Mouse (Mus musculus): ENCODE results near the gene Btbd18.
"Not testable (repeated sequence)": the region's sequence is repeated elsewhere in the genome, so short reads cannot be mapped to it uniquely, and the experiment has no call there.

Gene Btbd18

DNA sequence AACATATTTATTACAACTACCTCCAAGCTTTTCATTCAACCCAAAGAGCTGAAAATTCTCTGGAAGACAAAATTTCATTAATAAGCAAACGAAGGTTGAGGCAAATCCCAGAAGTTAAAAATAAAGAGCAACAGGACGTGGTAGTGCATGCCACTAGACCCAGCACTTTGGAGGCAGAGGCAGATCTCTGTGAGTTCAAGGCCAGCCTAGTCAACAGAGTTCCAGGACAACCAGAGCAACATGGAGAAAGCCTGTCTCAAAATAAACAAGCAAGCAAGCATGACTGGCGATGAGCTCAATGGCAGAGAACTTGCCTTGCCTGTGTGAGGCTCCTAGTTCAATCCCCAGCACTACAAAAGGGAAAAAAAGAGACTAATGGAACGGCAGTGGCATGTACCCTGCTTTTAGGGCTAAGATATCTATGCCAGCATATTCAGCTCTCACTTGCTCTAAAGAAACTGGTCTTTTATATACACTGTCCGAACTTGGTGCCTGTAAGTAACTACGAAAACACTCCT lies 11.8 kb upstream of the Btbd18 start:
- no peak for ATAC-seq (ENCODE audit: low TSS enrichment)

DNA sequence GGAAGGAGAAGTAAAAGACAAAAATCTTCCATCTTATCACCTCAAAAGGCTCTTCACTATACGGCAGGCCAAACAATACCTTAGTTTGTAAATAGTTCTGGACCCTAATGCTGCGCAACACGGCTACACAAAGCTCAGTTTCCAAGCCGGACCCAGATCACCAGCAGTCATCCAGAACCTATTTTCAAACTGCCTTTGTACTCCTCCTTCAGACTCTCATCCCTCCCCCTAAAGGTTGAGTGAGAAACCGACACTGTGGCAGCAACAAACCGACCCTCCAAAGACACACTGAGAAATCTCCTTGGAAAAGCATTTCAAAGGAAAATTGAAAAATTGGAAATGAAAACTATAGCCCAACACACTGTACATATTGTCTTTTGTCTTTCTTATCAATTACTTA lies 10.5 kb upstream of the Btbd18 start:
- peak; percentile 38; the same call in 1 of the 2 replicates for ATAC-seq (ENCODE audit: low TSS enrichment)

- no peak for ATAC-seq (ENCODE audit: low TSS enrichment)
Measured at GRCm38 (mm10) chr2:84649674-84650073, 9.2 kb upstream of the Btbd18 start.

- peak; percentile 99 for ATAC-seq (ENCODE audit: low TSS enrichment)
Measured at GRCm38 (mm10) chr2:84650464-84651195, 8.2 kb upstream of the Btbd18 start, which contains the start of gene Ctnnd1. Gene Ctnnd1, minus strand, starts transcription at chr2:84650765.

DNA sequence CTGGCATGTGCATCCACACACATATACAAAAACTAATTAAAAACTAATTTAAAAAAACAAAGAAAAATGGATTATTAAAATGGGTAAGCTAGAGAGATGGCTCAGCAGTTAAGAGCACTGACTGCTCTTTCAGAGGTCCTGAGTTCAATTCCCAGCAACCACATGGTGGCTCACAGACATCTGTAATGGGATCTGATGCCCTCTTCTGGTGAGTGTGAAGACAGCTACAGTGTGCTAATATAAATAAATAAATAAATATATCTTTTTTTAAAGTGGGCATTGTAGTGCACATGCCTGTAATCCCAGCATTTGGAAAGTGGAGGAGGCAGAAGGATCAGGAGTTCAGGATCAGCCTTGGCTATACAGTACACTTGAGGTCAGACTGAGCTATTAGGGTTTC lies 5.5 kb upstream of the Btbd18 start:
- no peak for ATAC-seq (ENCODE audit: low TSS enrichment)

GRCm38 (mm10) chr2:84655864-84656263 lies 3.0 kb upstream of the Btbd18 start:
- no peak for ATAC-seq (ENCODE audit: low TSS enrichment)

DNA sequence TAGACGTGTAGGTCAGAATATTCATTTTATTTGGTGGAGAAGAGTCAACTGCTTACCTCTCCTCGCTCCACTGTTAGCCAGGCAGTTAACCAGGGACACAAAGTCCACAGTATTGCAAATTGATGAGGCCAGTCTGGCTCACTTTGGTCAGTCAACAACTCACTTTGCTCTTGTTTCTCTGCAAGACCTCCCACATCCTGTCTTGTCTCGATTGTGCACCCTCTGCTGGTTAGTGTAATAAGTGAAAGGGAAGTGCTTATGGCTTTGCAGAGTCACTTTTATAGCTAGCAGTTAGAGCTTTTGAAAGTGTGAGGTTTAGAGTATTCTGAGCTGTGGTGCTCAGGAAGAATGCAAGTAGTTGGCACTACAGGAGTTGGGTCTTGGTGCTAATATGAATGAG lies 1.4 kb downstream of the Btbd18 start:
- ATAC-seq (ENCODE audit: low TSS enrichment): peak; percentile 95

DNA sequence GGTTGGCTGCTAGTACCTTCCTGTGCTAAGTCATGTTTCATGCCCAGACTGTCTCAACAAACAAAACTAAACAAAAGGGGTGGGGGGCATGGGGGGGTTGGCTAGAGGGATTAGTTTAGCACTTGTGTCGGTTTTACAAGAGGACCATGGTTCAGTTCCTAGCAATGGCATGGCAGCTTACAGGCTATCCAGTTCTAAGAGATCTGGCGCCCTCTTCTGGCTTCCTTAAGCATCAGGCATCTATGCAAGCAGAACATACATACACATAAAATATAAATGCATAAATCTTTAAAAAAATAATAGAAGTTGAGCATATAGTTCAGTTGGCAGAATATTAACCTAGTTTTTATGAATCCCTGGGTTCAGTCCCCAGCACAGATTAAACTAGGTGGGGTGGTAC lies 4.0 kb downstream of the Btbd18 start:
- no peak for ATAC-seq (ENCODE audit: low TSS enrichment)

DNA sequence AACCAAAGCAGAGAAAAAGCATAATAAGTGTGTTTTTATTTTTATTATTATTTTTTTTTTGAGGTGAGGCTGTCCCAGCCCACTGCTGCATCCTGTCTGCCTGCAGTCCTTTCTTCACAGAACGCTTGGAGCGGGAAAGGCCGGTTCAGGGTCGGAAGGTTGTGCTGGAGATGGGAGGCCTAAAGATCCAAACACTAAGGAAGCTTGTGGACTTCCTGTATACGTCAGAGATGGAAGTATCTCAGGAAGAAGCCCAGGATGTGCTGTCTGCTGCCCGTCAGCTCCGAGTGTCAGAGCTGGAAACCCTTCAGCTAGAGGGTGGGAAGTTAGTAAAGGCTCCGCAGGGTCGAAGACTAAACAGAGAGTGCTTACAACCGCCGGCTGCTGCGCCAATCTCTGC lies 7.2 kb downstream of the Btbd18 start:
- ATAC-seq (ENCODE audit: low TSS enrichment): no peak

GRCm38 (mm10) chr2:84669828-84670568 lies 11.1 kb downstream of the Btbd18 start:
- ATAC-seq (ENCODE audit: low TSS enrichment): peak; percentile 58

DNA sequence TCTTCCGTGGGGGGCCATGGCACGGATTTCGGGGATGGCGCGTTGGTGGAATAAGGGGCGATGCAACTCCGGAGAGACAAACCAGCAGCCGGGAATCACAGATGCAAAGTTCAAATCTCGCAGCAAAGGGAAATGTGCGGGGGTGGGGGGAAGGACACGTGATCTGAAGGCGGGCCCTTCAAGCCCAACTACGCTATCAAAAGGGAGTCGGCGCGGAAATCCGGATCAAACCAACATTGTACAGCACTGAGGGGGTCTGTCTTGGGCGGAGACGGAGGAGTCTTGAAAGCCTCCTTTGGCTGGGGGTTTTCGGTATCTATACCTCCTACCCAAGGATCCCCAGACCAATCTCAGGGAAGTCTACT lies 11.7 kb downstream of the Btbd18 start, which contains the start of gene Selenoh:
Gene Selenoh (minus strand): TSS at position 202 of the 365 bp plus-strand sequence.
- ATAC-seq (ENCODE audit: low TSS enrichment): peak; percentile 91

- not testable (repeated sequence) for ATAC-seq (ENCODE audit: low TSS enrichment)
Measured at GRCm38 (mm10) chr2:84671535-84671934, 12.7 kb downstream of the Btbd18 start.

DNA sequence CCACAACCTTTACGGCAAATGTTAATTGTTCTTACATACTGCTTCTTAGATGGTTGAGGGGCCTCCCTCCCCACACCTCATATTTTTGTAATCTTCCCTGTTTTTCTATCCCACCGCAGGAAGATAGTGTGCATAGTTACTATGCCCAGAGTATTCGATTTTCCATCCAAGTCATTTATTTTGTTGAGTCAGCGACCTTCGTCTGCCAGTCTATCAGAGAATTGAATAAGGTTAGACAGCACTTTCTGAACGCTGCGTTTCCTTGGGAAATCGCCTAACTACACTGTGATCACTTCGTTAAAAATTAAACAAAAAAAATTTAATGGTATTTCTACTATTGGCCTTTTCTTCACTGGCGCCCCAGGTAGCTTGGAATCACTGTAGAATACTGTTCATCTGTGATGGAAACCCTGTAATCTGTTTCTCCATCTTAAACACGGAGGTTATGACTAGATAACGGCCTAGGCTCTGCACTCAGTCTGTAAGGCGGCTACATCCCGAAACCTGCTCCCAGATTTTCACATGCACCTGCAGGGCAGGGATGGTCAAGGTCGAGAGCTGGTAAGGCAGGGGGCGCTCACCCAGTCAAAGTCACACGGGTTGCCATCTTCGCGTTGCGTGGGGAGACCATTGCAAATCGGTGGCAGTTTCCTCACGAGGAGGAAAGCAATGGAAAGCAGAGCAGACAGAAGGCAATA lies 18.5 kb downstream of the Btbd18 start:
- peak; percentile 54 for ATAC-seq (ENCODE audit: low TSS enrichment)

GRCm38 (mm10) chr2:84677968-84678880 lies 19.3 kb downstream of the Btbd18 start, which contains the start of the genes Gm28635 and Med19:
Gene Gm28635, minus strand, starts transcription at chr2:84678041.
Gene Med19, plus strand, starts transcription at chr2:84678402.
- ATAC-seq (ENCODE audit: low TSS enrichment): peak; percentile 98

DNA sequence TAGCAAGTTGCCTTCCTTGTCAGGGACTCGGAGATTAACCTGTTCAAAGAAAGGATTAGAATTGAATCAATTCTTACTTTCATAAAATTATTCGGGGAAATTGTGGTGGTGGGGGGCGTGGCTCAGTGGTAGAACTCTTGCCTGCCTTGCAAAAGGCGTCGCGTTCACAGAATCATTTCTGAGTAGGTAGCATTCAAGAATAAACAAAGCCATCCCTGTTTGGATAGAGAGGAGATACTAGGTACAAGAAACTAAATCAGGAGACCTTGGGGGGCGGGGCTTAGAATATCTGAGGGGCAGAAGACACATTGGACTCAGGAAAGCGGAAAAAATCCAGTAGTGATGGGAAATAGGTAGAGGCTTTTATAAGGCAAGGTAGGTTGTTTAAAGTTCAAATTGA lies 20.1 kb downstream of the Btbd18 start, which contains the start of gene Tmx2:
Gene Tmx2 (minus strand): TSS at position 125 of the 400 bp plus-strand sequence.
- no peak for ATAC-seq (ENCODE audit: low TSS enrichment)

GRCm38 (mm10) chr2:84682605-84683183 lies 23.8 kb downstream of the Btbd18 start:
- no peak for ATAC-seq (ENCODE audit: low TSS enrichment)

DNA sequence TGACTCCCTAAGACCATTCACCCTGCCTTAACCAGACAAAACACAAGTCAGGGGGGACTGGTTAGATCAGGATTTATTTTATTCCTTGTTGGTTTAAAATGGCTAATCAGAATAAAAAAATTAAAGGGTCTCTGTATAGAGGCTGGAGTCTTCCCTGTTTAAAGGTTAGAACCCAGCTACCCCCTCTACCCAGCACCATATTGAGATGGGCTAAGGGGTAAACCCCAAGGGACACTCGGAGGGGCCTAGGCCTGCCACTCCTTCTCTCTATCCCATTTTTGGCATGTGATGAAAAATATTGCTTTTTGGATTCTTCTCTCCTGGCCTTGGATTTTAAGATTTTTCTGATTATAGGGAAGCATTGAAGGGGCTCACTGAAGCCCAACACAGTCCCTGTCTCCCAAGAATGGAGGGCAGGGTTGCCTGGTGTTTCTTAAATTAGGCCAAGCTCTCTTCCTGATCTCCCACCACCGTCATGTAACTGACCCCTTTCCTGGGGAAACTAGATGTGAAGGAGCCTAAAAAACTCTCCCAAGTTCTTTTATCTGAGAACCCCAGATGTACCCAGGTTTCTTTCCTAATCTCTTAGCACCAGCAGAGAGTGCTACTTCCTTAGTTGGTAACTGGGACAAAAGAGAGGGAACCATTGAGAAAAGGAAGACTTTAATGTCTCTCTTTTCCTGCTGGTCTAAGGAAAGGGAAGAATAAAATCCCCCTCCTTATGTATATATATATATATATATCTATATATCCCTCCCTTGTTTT lies 29.4 kb downstream of the Btbd18 start:
- ATAC-seq (ENCODE audit: low TSS enrichment): no peak

DNA sequence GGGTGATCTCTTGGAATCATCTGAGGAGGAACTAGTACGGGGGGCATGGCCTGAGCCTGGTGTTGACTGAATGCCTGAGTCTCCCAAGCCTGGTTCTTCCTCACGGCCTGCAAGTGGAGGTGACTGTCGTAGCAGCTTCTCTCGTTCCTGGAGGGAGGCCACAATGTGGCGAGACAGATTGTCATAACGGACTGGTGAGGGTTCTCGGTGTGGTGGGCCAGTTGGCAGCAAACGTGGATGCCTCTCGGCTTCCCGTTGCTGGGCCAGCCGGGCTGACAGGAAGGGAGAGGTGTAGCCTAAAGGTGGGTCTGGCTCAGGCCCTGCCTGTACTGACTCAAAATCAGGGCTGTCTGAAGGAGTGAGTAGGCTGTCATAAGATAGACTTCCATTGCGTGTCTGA lies 31.2 kb downstream of the Btbd18 start:
- ATAC-seq (ENCODE audit: low TSS enrichment): peak; percentile 28; the same call in 1 of the 2 replicates

DNA sequence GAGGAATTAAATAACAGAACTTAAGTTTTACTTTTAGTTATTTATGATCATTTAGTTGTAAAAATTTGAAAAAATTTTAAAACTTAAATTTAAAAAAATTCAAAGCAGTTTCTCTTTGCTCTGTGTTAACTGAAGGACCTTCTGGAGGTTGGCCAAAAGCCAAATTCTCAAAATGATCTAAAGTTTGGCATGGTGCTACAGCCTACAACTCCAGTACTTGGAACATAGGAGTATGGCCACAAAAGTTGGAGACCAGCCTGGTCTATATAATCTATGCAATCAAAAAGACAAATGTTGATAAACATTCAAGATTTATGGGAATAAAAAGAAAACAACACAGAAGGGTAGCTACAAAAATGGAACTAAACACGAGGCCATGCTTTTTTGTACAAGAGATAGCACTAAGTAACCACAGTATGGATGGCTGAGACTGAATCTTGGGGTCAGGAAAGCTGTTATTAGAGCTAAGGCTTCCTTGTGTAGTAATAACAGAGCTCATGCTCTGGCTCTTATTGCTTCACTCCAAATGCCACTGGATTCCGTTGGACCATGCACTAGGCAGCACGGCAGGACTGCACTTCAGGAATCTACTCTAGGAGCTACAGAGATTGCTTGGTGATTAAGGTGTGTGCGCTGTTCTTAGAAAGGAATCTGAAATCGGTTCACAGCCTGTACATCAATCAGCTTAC lies 36.3 kb downstream of the Btbd18 start:
- no peak for ATAC-seq (ENCODE audit: low TSS enrichment)
